Mouse (Mus musculus) inflammation-experienced regulatory T-cells, adult 6 months (primary cell): ENCODE measurements around the gene Slc29a1. TPM values are rescaled to one million over a fixed set of nuclear protein-coding genes. Genes with fewer than 3 reads are reported as not detected.
A peak's percentile ranks its signal among the peaks of the same experiment; 100 is the strongest.

Experiments
- ATAC-seq: one replicate; pipeline ENCODE4 v1.8.0; 2017
- polyA plus RNA-seq, 3 experiments: library from polyadenylated mRNA; unstranded; fragments of 100-300 nt; shearing (Covaris generic); gene quantifications; one replicate each; pipeline ENCODE4 v1.2.1; 2017

The Slc29a1 gene
- polyA plus RNA-seq, 3 experiments from 2014 or later, result 72.2 to 131 (median 109) TPM

GRCm38 (mm10) chr17:45610144-45610866, 10.9 kb upstream of the Slc29a1 start:
- ATAC-seq, result no peak

- no peak for ATAC-seq
Measured at GRCm38 (mm10) chr17:45608396-45608795, 9.0 kb upstream of the Slc29a1 start.

- no peak for ATAC-seq
Measured at GRCm38 (mm10) chr17:45606992-45607879, 7.8 kb upstream of the Slc29a1 start.

- no peak for ATAC-seq
Measured at GRCm38 (mm10) chr17:45602984-45603383, 3.6 kb upstream of the Slc29a1 start.

GRCm38 (mm10) chr17:45601877-45602304, 2.5 kb upstream of the Slc29a1 start, which contains the start of gene Mymx:
Gene Mymx, minus strand, starts transcription at chr17:45602102.
- ATAC-seq, result no peak

GRCm38 (mm10) chr17:45601325-45601724, 1.9 kb upstream of the Slc29a1 start:
- ATAC-seq, result no peak

GRCm38 (mm10) chr17:45600267-45600666, 861 bp upstream of the Slc29a1 start:
- no peak for ATAC-seq

- ATAC-seq, result no peak
Measured at GRCm38 (mm10) chr17:45598891-45599290, 515 bp downstream of the Slc29a1 start.

- no peak for ATAC-seq
Measured at GRCm38 (mm10) chr17:45598376-45598775, 1.0 kb downstream of the Slc29a1 start.

- no peak for ATAC-seq
Measured at GRCm38 (mm10) chr17:45597787-45598186, 1.6 kb downstream of the Slc29a1 start.

GRCm38 (mm10) chr17:45596631-45597396, 2.6 kb downstream of the Slc29a1 start:
- no peak for ATAC-seq

GRCm38 (mm10) chr17:45595736-45596390, 3.5 kb downstream of the Slc29a1 start:
- peak; percentile 26 for ATAC-seq

GRCm38 (mm10) chr17:45594881-45595735, 4.3 kb downstream of the Slc29a1 start:
- ATAC-seq, result peak; percentile 84

GRCm38 (mm10) chr17:45594195-45594594, 5.2 kb downstream of the Slc29a1 start:
- no peak for ATAC-seq

GRCm38 (mm10) chr17:45593479-45593878, 5.9 kb downstream of the Slc29a1 start:
- no peak for ATAC-seq

- no peak for ATAC-seq
Measured at GRCm38 (mm10) chr17:45592606-45593431, 6.6 kb downstream of the Slc29a1 start.

GRCm38 (mm10) chr17:45591701-45592605, 7.5 kb downstream of the Slc29a1 start:
- no peak for ATAC-seq

- no peak for ATAC-seq
Measured at GRCm38 (mm10) chr17:45590410-45590809, 9.0 kb downstream of the Slc29a1 start.

GRCm38 (mm10) chr17:45589844-45590243, 9.6 kb downstream of the Slc29a1 start:
- no peak for ATAC-seq
